Mouse (Mus musculus): ENCODE data around the gene Wdcp. TPM values are rescaled to one million over a fixed set of nuclear protein-coding genes. Genes with fewer than 3 reads are reported as not detected.
"Not testable (repeated sequence)": the region's sequence is repeated elsewhere in the genome, so short reads cannot be mapped to it uniquely, and the experiment has no call there.

Wdcp gene
- total and polyA plus RNA-seq, 2 experiments from 2014 or later, result 8.9 to 11.4 TPM

GRCm38 (mm10) chr12:4878296-4878783 lies 35.2 kb downstream of the Wdcp start:
- H3K9ac ChIP-seq, result no peak overlapping the region
- no peak overlapping the region for H3K4me2 ChIP-seq (ENCODE audit: low read depth)
- DNase-seq (no peak), ATAC-seq (no peak)
- no peak for TF ChIP-seq CTCF (IDR thresholded peaks at IDR 0.05; ENCODE audit: low read depth)
- no peaks in the 10 kb centered on the region; the same call in 1 of the 2 replicates for H3K27me3 ChIP-seq (ENCODE audit: insufficient read depth, low read length)
- H3K4me3 ChIP-seq (ENCODE audit: low read depth, low read length), result no peak overlapping the region
- no peaks in the 10 kb centered on the region for H3K9me3 ChIP-seq (ENCODE audit: low read length)
- no peak overlapping the region for H3K27ac ChIP-seq (ENCODE audit: low read depth, low read length)
- peaks cover 8% of the 10 kb centered on the region; the same call in 1 of the 2 replicates for H3K4me1 ChIP-seq (ENCODE audit: insufficient read depth)
- WGBS, result 84% methylated on average over 9 of the region's 9 CpGs
- peaks cover 30% of the 10 kb centered on the region for H3K36me3 ChIP-seq (ENCODE audit: insufficient read depth)

- H3K4me2 ChIP-seq (ENCODE audit: low read depth), result no peak overlapping the region
- no peak overlapping the region for H3K4me3 ChIP-seq (ENCODE audit: low read depth, low read length)
- no peaks in the 10 kb centered on the region for H3K9me3 ChIP-seq (ENCODE audit: low read length)
- no peak overlapping the region for H3K27ac ChIP-seq (ENCODE audit: low read depth, low read length)
- TF ChIP-seq CTCF (IDR thresholded peaks at IDR 0.05; ENCODE audit: low read depth), result no peak
- ATAC-seq, result no peak
- peaks cover 30% of the 10 kb centered on the region for H3K36me3 ChIP-seq (ENCODE audit: insufficient read depth)
- H3K4me1 ChIP-seq (ENCODE audit: insufficient read depth), result 0 out of 2 replicates have a peak, but pooled peaks cover 4% of the 10 kb centered on the region
- H3K9ac ChIP-seq, result no peak overlapping the region
- H3K27me3 ChIP-seq (ENCODE audit: insufficient read depth, low read length), result no peaks in the 10 kb centered on the region
- 97% methylated on average over 5 of the region's 5 CpGs for WGBS
- no peak for DNase-seq
Observed at GRCm38 (mm10) chr12:4879048-4879447, 35.9 kb downstream of the Wdcp start.

GRCm38 (mm10) chr12:4882086-4882485 lies 39.0 kb downstream of the Wdcp start:
- H3K4me1 ChIP-seq (ENCODE audit: insufficient read depth), result no peaks in the 10 kb centered on the region
- no peak for DNase-seq
- no peak overlapping the region for H3K9ac ChIP-seq
- no peaks in the 10 kb centered on the region for H3K9me3 ChIP-seq (ENCODE audit: low read length)
- no peak for TF ChIP-seq CTCF (IDR thresholded peaks at IDR 0.05; ENCODE audit: low read depth)
- WGBS, result 95% methylated on average over 2 of the region's 2 CpGs
- no peaks in the 10 kb centered on the region for H3K27me3 ChIP-seq (ENCODE audit: insufficient read depth, low read length)
- peaks cover 34% of the 10 kb centered on the region for H3K36me3 ChIP-seq (ENCODE audit: insufficient read depth)
- no peak overlapping the region for H3K27ac ChIP-seq (ENCODE audit: low read depth, low read length)
- no peak overlapping the region for H3K4me2 ChIP-seq (ENCODE audit: low read depth)
- H3K4me3 ChIP-seq (ENCODE audit: low read depth, low read length), result no peak overlapping the region
- ATAC-seq, result no peak

GRCm38 (mm10) chr12:4885062-4885461 lies 42.0 kb downstream of the Wdcp start:
- Histone ChIP-seq H3K27me3 (ENCODE audit: insufficient read depth, low read length) (no peaks in the 10 kb centered on the region), H3K4me1 (ENCODE audit: insufficient read depth) (no peaks in the 10 kb centered on the region), H3K27ac (ENCODE audit: low read depth, low read length) (no peak overlapping the region), H3K9me3 (ENCODE audit: low read length) (no peaks in the 10 kb centered on the region), H3K36me3 (ENCODE audit: insufficient read depth) (peaks cover 26% of the 10 kb centered on the region), H3K9ac (no peak overlapping the region), H3K4me3 (ENCODE audit: low read depth, low read length) (no peak overlapping the region), H3K4me2 (ENCODE audit: low read depth) (no peak overlapping the region)
- 56% methylated on average over 1 of the region's 1 CpGs for WGBS
- ATAC-seq (no peak), DNase-seq (no peak)
- TF ChIP-seq CTCF (IDR thresholded peaks at IDR 0.05; ENCODE audit: low read depth), result no peak

- not testable (repeated sequence) for H3K4me3 ChIP-seq (ENCODE audit: low read depth, low read length); ATAC-seq; H3K9me3 ChIP-seq (ENCODE audit: low read length); H3K27me3 ChIP-seq (ENCODE audit: insufficient read depth, low read length); H3K4me2 ChIP-seq (ENCODE audit: low read depth); DNase-seq; H3K9ac ChIP-seq; H3K27ac ChIP-seq (ENCODE audit: low read depth, low read length); H3K4me1 ChIP-seq (ENCODE audit: insufficient read depth)
- peaks cover 22% of the 10 kb centered on the region for H3K36me3 ChIP-seq (ENCODE audit: insufficient read depth)
- WGBS, result 96% methylated on average over 4 of the region's 4 CpGs
Observed at GRCm38 (mm10) chr12:4886581-4886980, 43.5 kb downstream of the Wdcp start.

GRCm38 (mm10) chr12:4888739-4889138 lies 45.6 kb downstream of the Wdcp start:
- H3K4me1 ChIP-seq (ENCODE audit: insufficient read depth), result no peaks in the 10 kb centered on the region
- H3K27ac ChIP-seq (ENCODE audit: low read depth, low read length), result no peak overlapping the region
- H3K4me3 ChIP-seq (ENCODE audit: low read depth, low read length), result no peak overlapping the region
- peaks cover 14% of the 10 kb centered on the region; the same call in 1 of the 2 replicates for H3K36me3 ChIP-seq (ENCODE audit: insufficient read depth)
- ATAC-seq, result no peak
- no peaks in the 10 kb centered on the region for H3K9me3 ChIP-seq (ENCODE audit: low read length)
- H3K27me3 ChIP-seq (ENCODE audit: insufficient read depth, low read length), result no peaks in the 10 kb centered on the region
- no peak for DNase-seq
- no peak overlapping the region for H3K9ac ChIP-seq
- H3K4me2 ChIP-seq (ENCODE audit: low read depth), result no peak overlapping the region
- TF ChIP-seq CTCF (IDR thresholded peaks at IDR 0.05; ENCODE audit: low read depth), result no peak

GRCm38 (mm10) chr12:4889251-4889650 lies 46.1 kb downstream of the Wdcp start:
- 93% methylated on average over 2 of the region's 2 CpGs for WGBS

More at GRCm38 (mm10) chr12:4889251-4889650, 46.1 kb downstream of the Wdcp start:
- Histone ChIP-seq H3K4me3 (ENCODE audit: low read depth, low read length) (no peak overlapping the region), H3K27ac (ENCODE audit: low read depth, low read length) (no peak overlapping the region), H3K36me3 (ENCODE audit: insufficient read depth) (peaks cover 12% of the 10 kb centered on the region; the same call in 1 of the 2 replicates), H3K4me1 (ENCODE audit: insufficient read depth) (no peaks in the 10 kb centered on the region), H3K9ac (no peak overlapping the region), H3K4me2 (ENCODE audit: low read depth) (no peak overlapping the region), H3K27me3 (ENCODE audit: insufficient read depth, low read length) (no peaks in the 10 kb centered on the region), H3K9me3 (ENCODE audit: low read length) (no peaks in the 10 kb centered on the region)
- ATAC-seq, result no peak
- DNase-seq, result no peak
- no peak for TF ChIP-seq CTCF (IDR thresholded peaks at IDR 0.05; ENCODE audit: low read depth)
